Mouse (Mus musculus): ENCODE results near the gene St7.

DNA sequence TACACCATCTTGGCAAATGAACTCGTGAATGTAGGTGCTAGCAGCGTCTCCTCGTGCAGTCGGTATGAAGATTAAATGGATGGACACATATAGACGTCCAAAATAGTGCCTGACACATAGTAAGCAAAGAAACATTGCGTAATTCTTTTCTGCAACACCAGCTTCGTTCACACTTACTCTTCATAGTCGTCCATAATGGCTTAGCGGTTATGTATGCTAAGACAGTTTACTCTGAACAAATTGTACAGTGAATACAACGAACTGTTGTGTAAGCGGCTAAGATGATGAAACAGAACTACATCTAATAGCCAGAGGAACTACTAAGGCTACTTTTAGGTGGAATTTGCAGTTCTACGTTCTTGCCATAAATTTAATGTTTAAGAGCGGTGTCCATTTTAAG, 55.0 kb downstream of the St7 start:
- TF ChIP-seq E2F4 (IDR thresholded peaks at IDR 0.05; ENCODE audit: insufficient read depth) (no peak), POLR2A (IDR thresholded peaks at IDR 0.05; ENCODE audit: insufficient read length, low read depth) (no peak), TCF12 (IDR thresholded peaks at IDR 0.05; ENCODE audit: insufficient read depth, poor library complexity, severe bottlenecking) (no peak), USF1 (IDR thresholded peaks at IDR 0.05; ENCODE audit: low read depth) (no peak), MYOD1 (IDR thresholded peaks at IDR 0.05; ENCODE audit: control insufficient read depth in 1 of 3, insufficient read length in 2 of 3, low read depth in 2 of 3) (no peak), MAX (IDR thresholded peaks at IDR 0.05; ENCODE audit: low read depth) (no peak), POLR2AphosphoS2 (IDR thresholded peaks at IDR 0.05; ENCODE audit: insufficient read length, low read depth) (no peak), SRF (IDR thresholded peaks at IDR 0.05; ENCODE audit: control insufficient read depth, insufficient read length, low read depth) (no peak), CEBPB (IDR thresholded peaks at IDR 0.05; ENCODE audit: insufficient read depth, poor library complexity, severe bottlenecking) (no peak)
